Mouse (Mus musculus) brain, embryonic 14.5 days (tissue): ENCODE measurements around the gene Abca7.

Experiments used
- CTCF ChIP-seq: fragments of 200-500 bp; IDR thresholded peaks from 2 replicates; pipeline ENCODE4 v1.5.1; 2012; ENCODE audit warnings: inconsistent platforms, mild to moderate bottlenecking, moderate library complexity, borderline replicate concordance; ENCODE audit not compliant: insufficient read depth, insufficient read length; ENCODE audit errors: extremely low read depth
- POLR2A ChIP-seq: fragments of 200-500 bp; IDR thresholded peaks from 2 replicates; pipeline ENCODE4 v1.6.1; 2012; ENCODE audit warnings: mild to moderate bottlenecking, inconsistent platforms, borderline replicate concordance; ENCODE audit not compliant: poor library complexity, insufficient read depth, insufficient read length, severe bottlenecking; ENCODE audit errors: extremely low read depth

DNA sequence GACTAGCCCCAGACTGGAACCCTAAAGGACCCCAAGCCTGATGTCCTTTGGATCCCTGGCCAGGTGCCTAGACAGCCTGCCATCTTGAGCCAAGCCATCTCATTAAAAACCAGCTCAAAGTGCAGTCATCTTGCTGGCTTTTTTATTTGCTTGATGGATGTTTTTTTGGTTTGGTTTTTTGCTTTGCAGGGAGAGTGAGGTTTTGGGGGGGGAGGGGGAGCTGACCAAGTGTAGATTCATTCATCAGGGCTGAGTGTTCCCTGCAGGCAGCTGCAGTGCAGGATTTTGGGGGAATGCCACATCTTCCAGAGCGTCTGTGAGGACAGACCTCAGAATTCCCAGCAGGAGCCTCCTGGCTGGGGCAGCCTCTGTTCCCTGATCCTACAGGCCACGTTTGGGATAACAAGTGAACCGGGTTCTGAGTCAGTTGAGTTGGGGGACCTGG, 27.1 kb upstream of the Abca7 start:
- TF ChIP-seq CTCF (no peak), POLR2A (no peak)
